Mouse (Mus musculus): Measurements from ENCODE around the gene Oat. TPM values are rescaled to one million over a fixed set of nuclear protein-coding genes. Genes with fewer than 3 reads are reported as not detected.

Gene Oat
- polyA plus RNA-seq, 1 experiment from 2014 or later: 80.3 TPM

DNA sequence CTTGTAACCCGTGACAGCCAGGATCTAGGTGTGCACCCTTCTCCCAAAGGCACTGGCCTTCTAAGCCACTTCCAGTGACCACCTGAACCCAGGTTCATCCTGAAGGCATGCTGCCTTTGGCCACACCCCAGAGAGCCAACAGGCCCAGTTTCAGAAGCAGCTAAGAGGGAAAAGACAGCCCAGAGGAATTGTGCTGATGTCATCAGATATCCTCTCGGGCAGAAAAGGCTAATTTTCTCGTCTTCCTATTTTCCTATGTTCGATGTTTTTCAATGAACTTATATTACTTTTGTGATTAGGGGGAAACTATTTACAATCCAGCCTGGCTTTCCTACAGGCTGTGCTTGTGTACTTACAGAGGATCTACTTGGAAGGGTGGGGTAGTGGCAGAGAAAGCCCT is 35.6 kb downstream of the Oat start:
- Histone ChIP-seq H3K9ac (replicated peaks; ENCODE audit: low read depth, low read length) (no peak overlapping the region), H3K27me3 (ENCODE audit: control insufficient read depth, insufficient read depth, low read length) (no peaks in the 10 kb centered on the region), H3K36me3 (ENCODE audit: control insufficient read depth, insufficient read depth, low read length) (no peaks in the 10 kb centered on the region), H3K4me2 (ENCODE audit: low read depth, low read length) (no peak overlapping the region), H3K4me3 (ENCODE audit: low read depth, low read length) (no peak overlapping the region), H3K4me1 (ENCODE audit: control insufficient read depth, insufficient read depth, low read length) (0 out of 2 replicates have a peak, but pooled peaks cover 7% of the 10 kb centered on the region), H3K27ac (ENCODE audit: low read depth, low read length) (no peak overlapping the region), H3K9me3 (ENCODE audit: control insufficient read depth, low read length) (no peaks in the 10 kb centered on the region)
- 86% methylated on average over 4 of the region's 4 CpGs for WGBS
- ATAC-seq (ENCODE audit: low read depth): no peak

DNA sequence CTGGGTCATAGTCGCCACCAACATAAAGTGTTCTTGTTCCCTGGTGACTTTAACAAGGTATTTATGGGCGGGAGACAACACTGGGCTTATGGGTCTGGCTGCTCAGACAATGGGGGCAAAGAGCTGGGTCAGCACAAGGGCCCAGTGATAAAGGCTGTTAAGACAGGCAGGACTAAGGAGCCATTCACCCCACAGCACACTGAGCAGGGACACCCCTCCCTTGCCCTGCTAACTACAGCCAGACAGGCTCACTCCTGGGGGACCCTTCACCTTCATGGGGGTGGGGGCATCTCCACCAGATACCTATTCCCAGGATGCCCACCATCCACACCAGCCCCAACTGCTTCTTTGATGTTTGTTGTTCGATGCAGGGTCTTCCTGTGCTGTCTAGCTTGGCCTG is 47.0 kb downstream of the Oat start:
- ATAC-seq (ENCODE audit: low read depth): no peak
- Histone ChIP-seq H3K4me1 (ENCODE audit: control insufficient read depth, insufficient read depth, low read length) (no peaks in the 10 kb centered on the region), H3K27me3 (ENCODE audit: control insufficient read depth, insufficient read depth, low read length) (no peaks in the 10 kb centered on the region), H3K36me3 (ENCODE audit: control insufficient read depth, insufficient read depth, low read length) (no peaks in the 10 kb centered on the region), H3K27ac (ENCODE audit: low read depth, low read length) (no peak overlapping the region), H3K4me3 (ENCODE audit: low read depth, low read length) (no peak overlapping the region), H3K9ac (replicated peaks; ENCODE audit: low read depth, low read length) (no peak overlapping the region), H3K9me3 (ENCODE audit: control insufficient read depth, low read length) (no peaks in the 10 kb centered on the region), H3K4me2 (ENCODE audit: low read depth, low read length) (no peak overlapping the region)
- 37% methylated on average over 3 of the region's 3 CpGs for WGBS

DNA sequence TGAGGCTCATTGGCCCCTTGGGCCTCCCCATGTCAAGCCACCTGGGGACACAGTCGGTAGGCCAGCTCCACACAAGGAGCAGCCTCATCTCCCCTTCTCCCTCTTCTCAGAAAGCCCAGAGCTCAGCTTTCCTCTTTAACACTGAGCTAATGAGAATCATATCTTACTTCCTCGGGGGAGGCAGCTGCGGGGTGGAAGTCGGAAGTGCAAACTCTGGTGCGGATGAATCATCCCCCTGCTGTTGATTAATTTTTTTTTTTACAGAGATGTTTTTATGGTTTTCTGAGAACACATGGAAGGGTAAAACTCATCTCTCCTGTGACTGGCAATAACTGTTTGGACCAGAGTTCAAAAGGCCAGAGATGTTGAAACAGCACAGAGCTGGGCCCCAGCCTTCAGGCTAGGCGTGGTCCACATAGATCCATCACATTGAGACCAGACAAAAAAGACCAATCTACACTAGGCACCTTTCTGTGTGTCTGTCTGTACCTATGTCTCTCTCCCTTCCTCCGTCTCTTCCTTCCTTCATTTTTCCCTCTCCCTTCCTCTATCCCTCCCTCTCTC is 62.7 kb downstream of the Oat start:
- Histone ChIP-seq H3K9me3 (ENCODE audit: control insufficient read depth, low read length) (no peaks in the 10 kb centered on the region), H3K4me3 (ENCODE audit: low read depth, low read length) (no peak overlapping the region), H3K27me3 (ENCODE audit: control insufficient read depth, insufficient read depth, low read length) (no peaks in the 10 kb centered on the region), H3K4me2 (ENCODE audit: low read depth, low read length) (no peak overlapping the region), H3K27ac (ENCODE audit: low read depth, low read length) (no peak overlapping the region), H3K4me1 (ENCODE audit: control insufficient read depth, insufficient read depth, low read length) (no peaks in the 10 kb centered on the region), H3K9ac (replicated peaks; ENCODE audit: low read depth, low read length) (no peak overlapping the region), H3K36me3 (ENCODE audit: control insufficient read depth, insufficient read depth, low read length) (no peaks in the 10 kb centered on the region)
- ATAC-seq (ENCODE audit: low read depth): no peak
- WGBS: 72% methylated on average over 7 of the region's 7 CpGs

DNA sequence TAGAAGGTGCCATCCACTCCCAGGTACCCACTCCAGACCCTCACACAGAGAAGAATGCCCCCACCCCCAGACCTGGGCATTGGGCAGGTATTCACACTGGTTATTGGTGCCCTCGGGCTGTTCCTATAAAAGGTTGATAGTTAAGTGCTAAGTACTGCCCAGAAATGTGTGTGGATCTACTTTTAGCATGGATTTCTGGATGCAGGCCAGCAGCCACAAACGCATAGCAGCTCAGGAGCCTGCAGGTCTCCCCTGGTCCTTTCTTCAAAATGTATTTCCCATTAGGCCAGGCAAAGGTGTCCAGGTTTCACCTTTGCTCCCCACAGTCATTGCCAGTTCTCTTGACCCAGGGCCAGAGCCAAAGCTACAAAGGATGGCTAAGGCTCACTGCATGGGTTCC is 67.1 kb downstream of the Oat start:
- H3K27me3 ChIP-seq (ENCODE audit: control insufficient read depth, insufficient read depth, low read length): no peaks in the 10 kb centered on the region
- no peak overlapping the region for H3K27ac ChIP-seq (ENCODE audit: low read depth, low read length)
- H3K4me2 ChIP-seq (ENCODE audit: low read depth, low read length): no peak overlapping the region
- 72% methylated on average over 2 of the region's 2 CpGs for WGBS
- no peaks in the 10 kb centered on the region for H3K36me3 ChIP-seq (ENCODE audit: control insufficient read depth, insufficient read depth, low read length)
- H3K9me3 ChIP-seq (ENCODE audit: control insufficient read depth, low read length): no peaks in the 10 kb centered on the region
- H3K4me3 ChIP-seq (ENCODE audit: low read depth, low read length): no peak overlapping the region
- no peak overlapping the region for H3K9ac ChIP-seq (replicated peaks; ENCODE audit: low read depth, low read length)
- no peaks in the 10 kb centered on the region for H3K4me1 ChIP-seq (ENCODE audit: control insufficient read depth, insufficient read depth, low read length)
- ATAC-seq (ENCODE audit: low read depth): no peak

Other genes starting within 250 kb of the Oat start
- 0.32 and 0.49 TPM in 2 replicates for gene Nkx1-2, start 23.2 kb upstream of the Oat start, polyA plus RNA-seq (2014; fragmentation: Nextera tagmentation; extraction: Ambion mirVana)
- gene Lhpp, start 34.2 kb upstream of the Oat start, polyA plus RNA-seq (2014; fragmentation: Nextera tagmentation; extraction: Ambion mirVana): 43.4 and 55.0 TPM in 2 replicates
- gene Fam53b, start 237.5 kb upstream of the Oat start, polyA plus RNA-seq (2014; fragmentation: Nextera tagmentation; extraction: Ambion mirVana): 11.8 and 13.7 TPM in 2 replicates

Measured in neural tube, embryonic 14.5 days (tissue).